Mouse (Mus musculus): ENCODE results near the gene Dcst2. TPM values are rescaled to one million over a fixed set of nuclear protein-coding genes. Genes with fewer than 3 reads are reported as not detected.
A peak's percentile ranks its signal among the peaks of the same experiment; 100 is the strongest.

The Dcst2 gene
- total RNA-seq, 2 experiments from 2014 or later = 0.19 to 0.42 TPM

GRCm38 (mm10) chr3:89330948-89331347 is 30.8 kb upstream of the Dcst2 start:
- DNase-seq (ENCODE audit: low spot score in 2 of 2) = no peak

GRCm38 (mm10) chr3:89331561-89331960 is 30.2 kb upstream of the Dcst2 start:
- DNase-seq (ENCODE audit: low spot score in 2 of 2) = no peak

GRCm38 (mm10) chr3:89332013-89332412 is 29.8 kb upstream of the Dcst2 start:
- DNase-seq (ENCODE audit: low spot score in 2 of 2) = no peak

- DNase-seq (ENCODE audit: low spot score in 2 of 2) = no peak
Measured at GRCm38 (mm10) chr3:89332476-89332875, 29.3 kb upstream of the Dcst2 start.

- DNase-seq (ENCODE audit: low spot score in 2 of 2) = no peak
Measured at GRCm38 (mm10) chr3:89333053-89333452, 28.7 kb upstream of the Dcst2 start.

- DNase-seq (ENCODE audit: low spot score in 2 of 2) = no peak
Measured at GRCm38 (mm10) chr3:89336529-89336928, 25.2 kb upstream of the Dcst2 start.

GRCm38 (mm10) chr3:89337062-89337720 is 24.6 kb upstream of the Dcst2 start:
- no peak for DNase-seq (ENCODE audit: low spot score in 2 of 2)

- no peak for DNase-seq (ENCODE audit: low spot score in 2 of 2)
Measured at GRCm38 (mm10) chr3:89337721-89338578, 23.8 kb upstream of the Dcst2 start, which contains the start of gene Efna4. TSS of gene Efna4 (minus strand) at chr3:89338028.

- peak; percentile 56 to 69 for DNase-seq (ENCODE audit: low spot score in 2 of 2)
Measured at GRCm38 (mm10) chr3:89339416-89339815, 22.4 kb upstream of the Dcst2 start.

GRCm38 (mm10) chr3:89340465-89340864 is 21.3 kb upstream of the Dcst2 start:
- DNase-seq (ENCODE audit: low spot score in 2 of 2) = peak; percentile 74 to 84

- DNase-seq (ENCODE audit: low spot score in 2 of 2) = no peak
Measured at GRCm38 (mm10) chr3:89341794-89342193, 20.0 kb upstream of the Dcst2 start.

GRCm38 (mm10) chr3:89343279-89343678 is 18.5 kb upstream of the Dcst2 start:
- DNase-seq (ENCODE audit: low spot score in 2 of 2) = no peak

- DNase-seq (ENCODE audit: low spot score in 2 of 2) = no peak
Measured at GRCm38 (mm10) chr3:89346815-89347540, 14.8 kb upstream of the Dcst2 start.

- no peak for DNase-seq (ENCODE audit: low spot score in 2 of 2)
Measured at GRCm38 (mm10) chr3:89347916-89348315, 13.9 kb upstream of the Dcst2 start.

- peak; percentile 27 to 31 for DNase-seq (ENCODE audit: low spot score in 2 of 2)
Measured at GRCm38 (mm10) chr3:89348911-89349868, 12.6 kb upstream of the Dcst2 start.

- peak; percentile 88 to 92 for DNase-seq (ENCODE audit: low spot score in 2 of 2)
Measured at GRCm38 (mm10) chr3:89349869-89350501, 11.8 kb upstream of the Dcst2 start, which contains the start of gene Adam15. TSS of gene Adam15 (minus strand) at chr3:89349996.

GRCm38 (mm10) chr3:89351271-89351670 is 10.5 kb upstream of the Dcst2 start:
- no peak for DNase-seq (ENCODE audit: low spot score in 2 of 2)

GRCm38 (mm10) chr3:89354816-89355511 is 6.8 kb upstream of the Dcst2 start:
- DNase-seq (ENCODE audit: low spot score in 2 of 2) = peak; percentile 86 to 93

GRCm38 (mm10) chr3:89355512-89355902 is 6.3 kb upstream of the Dcst2 start:
- no peak for DNase-seq (ENCODE audit: low spot score in 2 of 2)
